Mouse (Mus musculus) adrenal gland, adult 18-20 months (tissue): ENCODE measurements around the gene Zfhx3. TPM values are rescaled to one million over a fixed set of nuclear protein-coding genes. Genes with fewer than 3 reads are reported as not detected.

Experiments used
- DNase-seq, 2 experiments: peaks; one replicate each; pipeline ENCODE4 v3.0.0; 2021 to 2022; ENCODE audit warnings: low spot score in 2 of 2
- total RNA-seq, 2 experiments: library from RNA; stranded (reverse); gene quantifications; 1 replicate in 1 of 2; 2 replicates in 1 of 2; pipeline ENCODE4 v1.2.3; 2021

Zfhx3 gene
- total RNA-seq, 2 experiments from 2014 or later = 36.9 to 38.6 TPM

DNA sequence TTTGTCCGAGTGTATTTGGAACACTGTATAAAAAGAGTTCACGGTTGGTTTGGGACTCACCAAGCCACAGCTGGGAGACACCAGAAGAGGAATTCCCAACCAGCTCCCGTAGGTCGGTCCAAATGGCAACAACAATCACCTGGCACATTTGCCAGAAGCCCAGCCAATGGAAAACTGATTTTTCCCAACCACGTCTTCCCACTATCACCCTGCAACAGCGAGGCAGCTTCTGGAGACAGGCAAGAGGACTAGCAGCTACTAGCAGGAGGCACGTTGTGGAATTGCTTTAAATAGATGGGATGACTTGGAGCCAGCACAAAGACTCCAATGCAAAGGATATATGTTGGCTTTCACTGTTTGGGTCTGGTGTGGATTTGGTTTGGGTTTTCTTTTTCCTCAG lies 593.7 kb downstream of the Zfhx3 start:
- no peak for DNase-seq

- DNase-seq = no peak
These were observed 594.5 kb downstream of the Zfhx3 start for GRCm38 (mm10) chr8:108536911-108537351.

DNA sequence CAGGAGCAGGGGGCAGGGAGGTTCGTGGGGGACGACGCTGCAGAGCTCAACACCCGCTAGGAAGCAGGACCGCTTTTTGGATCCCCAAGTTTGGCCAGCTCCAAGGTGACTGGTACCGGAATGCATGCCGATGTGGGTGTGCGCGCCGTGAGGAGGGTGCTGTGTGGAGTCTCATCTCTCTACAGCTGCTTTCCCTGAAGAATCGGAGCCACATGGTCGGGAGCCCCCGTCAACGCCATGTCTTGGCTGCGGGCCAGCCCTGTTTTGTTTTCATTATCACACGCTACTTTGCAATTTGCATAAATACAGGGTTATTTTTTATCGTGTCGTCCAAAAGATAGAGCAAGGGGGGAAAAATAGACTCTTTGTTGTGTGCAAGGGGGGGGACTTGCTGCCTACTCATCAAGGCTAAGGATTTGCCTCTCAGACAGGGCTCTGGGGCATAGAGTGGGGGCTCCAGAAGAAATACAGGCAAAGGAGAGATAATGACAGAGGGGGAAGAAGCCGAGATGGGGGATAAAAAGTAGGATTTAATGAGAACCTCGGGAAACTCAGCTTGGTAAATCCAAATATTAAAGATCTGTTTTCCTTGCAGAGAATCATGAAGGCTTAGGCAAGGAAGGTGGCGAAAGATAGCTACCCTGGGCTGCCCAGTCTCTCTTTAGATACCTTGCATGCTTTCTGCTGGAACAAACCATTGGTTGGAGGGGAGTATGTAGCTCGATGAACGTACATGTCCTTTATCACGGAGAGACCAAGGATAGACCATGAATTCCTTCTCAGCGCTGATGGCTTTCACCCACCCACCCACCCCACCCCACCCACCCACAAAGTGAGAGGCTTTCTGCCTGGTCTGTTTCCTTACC lies 595.5 kb downstream of the Zfhx3 start:
- DNase-seq = no peak

DNA sequence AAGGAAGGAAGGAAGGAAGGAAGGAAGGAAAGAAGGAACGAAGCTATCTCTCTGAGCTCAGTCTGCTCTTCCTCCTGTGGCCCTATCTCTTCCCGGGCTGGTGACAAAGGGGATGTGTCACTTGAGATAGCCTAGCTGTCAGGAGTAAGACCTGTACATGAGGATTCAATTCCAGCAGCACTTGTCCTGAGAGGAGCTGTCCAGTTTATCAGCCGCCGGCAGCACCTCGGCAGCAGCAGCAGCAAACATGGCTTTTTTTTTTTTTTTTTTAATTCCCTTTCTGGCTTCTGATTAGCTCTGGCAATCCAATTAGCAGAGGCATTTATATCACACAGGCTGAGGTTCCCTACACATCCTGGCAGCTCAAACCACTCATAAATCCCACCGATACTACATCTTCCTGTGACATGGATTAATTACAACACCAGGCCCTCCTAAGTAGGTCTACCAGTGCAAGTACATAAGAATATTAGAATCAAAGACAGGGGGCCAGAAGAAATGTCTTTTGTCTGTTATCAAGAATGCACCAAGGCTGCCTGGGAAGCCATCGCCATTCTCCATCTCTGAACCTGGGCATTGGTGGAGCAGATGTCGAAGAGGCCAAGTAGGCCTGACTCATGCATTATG lies 596.6 kb downstream of the Zfhx3 start:
- DNase-seq = no peak

- DNase-seq = no peak
These were observed 610.1 kb downstream of the Zfhx3 start for GRCm38 (mm10) chr8:108552518-108552917.

DNA sequence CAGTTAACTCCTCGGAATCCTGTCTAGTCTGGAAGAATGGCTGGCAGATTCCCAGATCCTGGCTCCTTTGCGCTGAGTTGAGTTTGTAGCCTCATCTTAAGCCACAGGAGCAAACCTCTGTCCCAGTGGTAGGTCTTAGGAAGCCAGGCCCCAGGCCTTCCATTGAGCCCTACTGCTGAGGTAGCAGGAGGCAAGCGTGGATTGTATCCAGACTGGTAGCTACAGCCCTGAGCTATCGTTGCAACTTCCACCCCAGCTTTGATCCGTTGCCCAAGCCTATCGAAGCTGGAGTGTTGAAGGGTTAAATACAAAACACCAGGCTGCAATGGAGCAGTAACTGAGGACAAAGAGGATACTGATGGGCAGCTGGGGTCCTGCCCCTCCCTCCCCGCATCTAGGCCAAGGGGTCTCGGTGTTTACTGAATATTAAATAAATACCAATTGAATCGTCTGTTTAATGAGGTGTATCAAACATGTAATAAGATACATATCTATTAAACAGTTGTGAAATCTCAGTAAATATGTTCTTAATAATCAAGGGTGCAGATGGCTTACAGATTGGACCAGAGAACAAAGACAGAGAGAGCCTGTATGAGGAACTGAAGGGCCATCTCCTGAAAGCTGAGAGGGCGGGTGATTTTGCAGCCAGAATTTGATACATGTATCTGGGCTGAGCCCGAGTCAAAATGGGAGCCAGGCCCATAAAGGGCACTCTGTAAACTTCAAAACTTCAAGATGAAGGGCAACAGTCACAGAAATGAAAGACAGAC lies 611.5 kb downstream of the Zfhx3 start:
- DNase-seq = no peak

DNA sequence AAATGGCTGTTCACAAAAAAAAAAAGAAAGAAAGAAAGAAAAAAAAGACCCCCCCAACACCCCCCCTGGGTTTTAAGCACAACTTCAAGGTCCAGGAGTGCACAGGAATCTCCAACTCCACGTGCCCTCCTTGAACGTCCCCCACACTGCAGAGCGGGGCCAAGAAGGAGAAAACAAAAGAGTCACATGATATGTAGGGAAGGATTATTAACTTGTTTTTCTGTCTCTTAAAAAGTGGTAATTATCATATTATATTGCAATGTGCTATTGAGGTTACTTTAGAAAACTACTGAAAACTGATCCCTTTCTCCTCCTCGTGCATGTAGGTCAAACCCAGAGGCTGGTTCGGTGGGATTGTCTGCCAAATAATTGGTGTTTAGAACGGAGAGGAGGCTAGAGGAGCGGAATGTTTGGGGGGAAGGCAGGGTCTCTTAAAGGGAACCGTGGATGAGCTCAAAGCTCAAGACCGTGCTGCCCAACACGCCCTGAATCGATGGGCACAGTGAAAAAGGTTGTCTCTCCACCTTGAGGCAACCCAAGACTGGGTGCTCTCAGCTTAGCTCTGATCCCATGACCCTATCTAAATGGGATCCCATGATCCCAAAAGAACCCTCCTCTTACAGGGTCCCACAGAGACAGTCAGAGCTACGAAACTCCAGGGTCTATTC lies 612.3 kb downstream of the Zfhx3 start:
- DNase-seq = no peak

DNA sequence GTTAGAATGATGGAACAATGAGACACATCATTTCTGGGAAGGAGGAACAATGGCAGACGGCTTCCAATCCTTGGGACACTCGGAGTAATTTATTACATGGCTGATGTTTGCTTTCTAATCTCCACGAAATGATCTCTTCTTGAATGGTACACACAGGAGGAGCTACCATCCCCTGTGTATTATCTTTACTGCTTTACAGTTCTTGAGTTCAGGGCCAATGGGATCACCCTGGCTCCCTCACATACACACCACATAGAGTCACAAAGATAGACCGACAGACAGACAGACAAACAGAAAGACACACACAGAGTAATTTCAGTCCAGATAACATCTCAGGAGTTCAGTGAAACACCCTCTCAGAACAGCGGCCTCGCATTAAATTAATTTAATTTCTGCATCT lies 621.0 kb downstream of the Zfhx3 start:
- no peak for DNase-seq

DNA sequence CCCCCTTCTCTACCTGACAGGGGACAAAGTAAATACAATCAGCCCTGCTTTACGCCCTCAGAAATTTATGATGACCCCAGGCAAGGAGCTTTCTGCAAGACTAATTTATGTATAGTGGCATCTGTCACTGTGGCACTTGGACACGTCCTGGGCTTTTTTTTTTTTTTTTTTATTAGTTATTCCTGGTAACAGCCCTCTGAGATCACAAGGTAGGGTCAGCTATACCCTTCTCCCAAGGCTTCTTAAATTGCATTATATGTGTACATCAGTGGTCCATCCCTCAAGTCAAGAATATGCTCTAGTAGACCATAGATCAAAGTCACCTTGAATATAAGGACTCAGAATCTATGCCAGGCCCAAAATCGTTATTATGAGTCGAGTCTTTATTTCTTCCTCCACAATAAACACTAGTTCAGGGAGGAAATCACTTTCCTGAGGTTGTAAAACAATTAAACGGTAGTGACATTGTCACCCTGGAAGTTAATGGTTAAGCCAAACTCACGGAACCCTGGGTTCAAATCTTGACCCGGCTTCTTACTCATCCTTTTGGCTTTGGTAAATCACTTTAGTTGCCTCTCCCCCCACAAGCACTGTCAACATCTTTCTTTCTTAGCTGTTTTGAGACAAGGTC lies 621.6 kb downstream of the Zfhx3 start:
- no peak for DNase-seq

DNA sequence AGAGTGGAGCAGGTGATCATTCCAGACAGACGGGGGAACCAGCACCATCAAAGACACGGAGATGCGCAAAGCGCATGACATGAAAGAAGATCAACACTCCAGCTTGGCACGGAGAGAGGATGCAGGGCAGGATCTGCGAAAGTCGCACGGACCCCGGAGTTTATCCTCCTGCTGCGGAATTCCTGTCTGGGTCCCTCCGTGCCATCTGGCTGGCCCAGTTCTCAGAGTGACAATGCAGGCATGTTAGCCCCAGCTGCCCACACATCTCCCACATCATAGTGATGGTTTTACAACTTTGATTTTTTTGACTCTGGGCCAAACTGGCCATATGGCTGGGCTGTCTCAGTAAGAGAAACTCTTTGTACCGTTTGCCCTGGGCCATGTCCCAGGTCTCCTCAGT lies 623.6 kb downstream of the Zfhx3 start:
- DNase-seq = no peak

- no peak for DNase-seq
These were observed 631.0 kb downstream of the Zfhx3 start for GRCm38 (mm10) chr8:108573295-108574017.

DNA sequence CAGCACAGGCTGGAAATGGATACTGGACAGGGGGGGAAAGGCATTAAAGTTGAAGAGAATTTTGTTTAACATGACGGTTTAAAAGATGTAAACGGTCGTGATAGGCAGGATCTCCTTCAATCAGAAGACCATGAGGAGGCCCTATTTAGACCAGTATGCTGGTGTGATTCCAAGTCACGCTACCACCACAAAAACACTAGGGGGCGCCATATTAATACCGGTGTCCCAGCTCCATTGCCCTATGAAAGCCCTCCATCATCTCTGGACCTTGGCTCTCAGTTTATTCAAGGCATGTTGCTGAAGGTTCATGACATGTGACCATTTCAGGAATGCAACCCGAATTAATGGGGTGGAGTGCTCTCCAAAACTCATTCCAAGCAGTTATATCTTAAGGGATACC lies 631.7 kb downstream of the Zfhx3 start:
- peak; percentile 47 to 67 for DNase-seq

DNA sequence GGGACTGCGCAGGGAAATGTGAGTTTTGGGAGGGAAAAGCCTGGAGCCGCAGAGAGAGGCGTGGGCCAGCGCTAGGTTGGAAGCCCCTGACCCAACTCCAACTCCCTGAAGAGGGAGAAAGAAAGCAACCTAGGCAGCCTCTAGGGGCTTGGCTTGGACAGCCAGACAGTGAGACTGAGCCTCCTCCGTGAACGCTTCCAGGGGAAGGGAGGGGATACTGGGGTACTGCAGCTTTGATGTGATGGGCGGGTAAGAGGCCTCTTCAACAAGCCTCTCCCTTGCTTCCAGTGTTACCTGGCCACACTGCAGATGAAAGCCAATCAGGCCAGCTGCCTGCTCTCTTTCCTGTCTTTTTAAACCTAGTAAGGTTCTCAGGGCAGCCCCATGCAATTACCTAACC lies 635.1 kb downstream of the Zfhx3 start:
- no peak for DNase-seq

DNA sequence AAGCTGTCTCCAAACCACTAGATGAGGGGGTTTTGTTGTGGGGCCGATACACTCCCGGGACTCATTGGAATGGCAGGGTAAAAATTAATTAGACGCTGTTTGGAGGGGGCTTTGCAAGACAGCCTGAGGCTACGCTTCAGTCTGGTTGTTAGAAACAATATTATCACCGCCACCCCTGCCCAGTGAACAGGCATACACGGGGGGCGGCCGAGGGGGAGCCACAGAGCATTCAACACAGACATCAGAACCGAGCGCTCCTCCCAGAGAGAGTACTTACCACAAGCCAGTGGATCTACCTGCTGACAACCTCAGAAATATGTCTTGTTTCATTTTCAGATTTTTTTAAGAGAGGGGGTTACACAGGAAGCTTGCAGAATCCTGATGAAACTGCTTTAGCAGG lies 635.9 kb downstream of the Zfhx3 start:
- no peak for DNase-seq

DNA sequence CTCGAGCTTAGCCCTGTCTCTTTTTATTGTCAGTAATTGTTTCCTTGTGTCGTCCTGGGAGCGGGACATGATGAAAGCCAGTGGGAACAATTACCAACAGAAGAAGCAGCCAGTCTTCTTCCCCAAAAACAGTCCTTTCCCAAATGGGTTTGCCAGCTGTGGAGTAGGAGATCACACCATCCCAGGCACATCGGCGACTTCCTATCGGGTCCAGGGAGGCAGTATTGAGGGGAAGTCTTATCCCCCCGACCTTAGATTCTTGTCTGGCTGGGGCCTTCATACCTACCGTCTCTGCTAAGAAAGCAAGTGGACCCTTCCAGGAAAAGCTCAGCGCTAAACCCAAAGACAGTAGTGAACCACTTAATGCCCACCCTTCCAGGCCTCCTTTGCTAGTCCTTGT lies 637.4 kb downstream of the Zfhx3 start:
- DNase-seq = no peak

DNA sequence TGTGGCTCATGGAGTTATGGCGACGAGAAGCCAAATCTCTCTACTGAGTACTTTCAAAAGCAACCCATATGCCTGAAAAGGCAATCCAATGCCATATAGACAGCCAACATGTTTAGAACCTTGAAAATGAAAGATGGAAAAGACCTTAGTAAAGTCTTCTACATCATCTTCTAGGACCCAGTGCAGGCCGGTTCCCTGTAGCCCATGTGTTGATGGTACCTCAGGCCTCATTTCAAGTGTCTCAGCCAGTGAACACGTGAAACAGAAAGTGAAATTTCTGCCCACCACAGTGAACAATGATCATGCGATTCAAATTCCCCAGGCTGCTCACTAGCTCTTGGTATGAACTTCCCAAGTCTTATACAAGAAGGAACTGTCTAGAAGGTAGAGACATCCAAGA lies 637.9 kb downstream of the Zfhx3 start:
- no peak for DNase-seq

DNA sequence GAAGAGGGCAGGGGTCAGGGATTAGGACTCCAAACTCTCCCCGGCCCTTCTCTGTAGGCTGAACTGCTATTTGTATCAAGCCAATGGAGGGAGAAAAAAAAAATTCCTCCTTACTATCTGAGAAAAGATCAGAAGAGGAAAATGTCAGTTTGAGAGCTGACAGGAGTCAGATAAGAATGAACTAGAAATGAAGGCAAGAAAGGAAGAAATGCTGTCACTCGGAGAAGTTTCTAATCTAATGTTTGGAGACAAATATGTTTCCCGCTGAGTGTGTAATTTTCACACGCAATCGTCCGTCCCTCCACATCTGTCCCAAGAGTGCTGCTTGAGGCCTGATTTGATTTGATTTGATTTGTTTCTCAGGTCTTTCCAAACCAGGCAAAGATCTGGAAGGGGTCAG lies 639.1 kb downstream of the Zfhx3 start:
- no peak for DNase-seq

DNA sequence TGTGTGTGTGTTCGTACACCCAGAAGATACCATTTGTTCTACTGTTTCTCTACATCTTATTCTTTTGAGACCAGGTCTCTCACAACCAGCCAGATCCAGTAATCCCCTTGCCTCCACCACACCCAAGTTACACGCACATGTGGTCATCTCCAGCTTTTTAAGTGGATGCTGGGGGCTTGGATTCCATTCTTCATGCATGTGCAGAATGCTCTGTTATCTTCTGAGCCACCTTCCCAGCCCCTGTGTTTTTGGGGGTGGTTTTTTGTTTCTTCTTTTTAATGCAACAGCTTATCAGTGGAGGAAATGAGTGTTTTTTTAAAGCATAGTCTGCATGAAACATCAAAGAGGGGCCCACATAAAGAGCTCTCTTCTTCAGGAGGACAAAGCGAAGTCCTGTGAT lies 639.8 kb downstream of the Zfhx3 start:
- DNase-seq = no peak

DNA sequence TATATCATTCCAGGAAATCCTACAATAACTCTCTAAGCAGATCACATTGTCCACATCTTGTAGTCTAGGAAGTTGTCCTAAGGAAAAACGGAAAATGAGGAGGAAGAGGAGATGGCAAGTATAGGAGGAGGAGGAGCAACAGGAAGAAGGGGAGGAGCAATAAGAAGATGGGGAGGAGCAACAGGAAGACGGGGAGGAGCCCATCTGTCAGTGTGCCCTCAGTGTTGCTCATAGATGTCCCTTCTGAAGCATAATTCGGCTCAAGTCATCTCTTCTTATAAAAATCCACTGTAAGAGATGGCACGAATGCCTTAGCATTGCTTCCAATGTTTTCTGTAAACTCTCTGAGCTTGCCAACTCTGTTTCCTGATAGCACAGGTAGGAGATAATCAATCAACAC lies 640.8 kb downstream of the Zfhx3 start:
- DNase-seq = no peak
